Mouse (Mus musculus): ENCODE measurements around the gene Ctc1.
"Not testable (repeated sequence)": the region's sequence is repeated elsewhere in the genome, so short reads cannot be mapped to it uniquely, and the experiment has no call there.

The Ctc1 gene

GRCm38 (mm10) chr11:69015644-69016441 is at the start of gene Ctc1:
Gene Ctc1, plus strand, starts transcription at chr11:69015911.
- peak; percentile 90 for DNase-seq

- DNase-seq = no peak
Observed at GRCm38 (mm10) chr11:68966554-68966953, 49.2 kb upstream of the Ctc1 start.

GRCm38 (mm10) chr11:68967337-68968282 is 48.1 kb upstream of the Ctc1 start, which contains the start of gene Slc25a35:
Gene Slc25a35, plus strand, starts transcription at chr11:68968131.
- peak; percentile 94 for DNase-seq

- DNase-seq = no peak
Observed at GRCm38 (mm10) chr11:68968752-68969151, 47.0 kb upstream of the Ctc1 start.

GRCm38 (mm10) chr11:68970232-68970631 is 45.5 kb upstream of the Ctc1 start:
- peak; percentile 65 for DNase-seq

- DNase-seq = peak; percentile 91
Observed at GRCm38 (mm10) chr11:68973250-68974058, 42.3 kb upstream of the Ctc1 start.

GRCm38 (mm10) chr11:68974059-68974450 is 41.7 kb upstream of the Ctc1 start:
- DNase-seq = no peak

- DNase-seq = no peak
Observed at GRCm38 (mm10) chr11:68975085-68975484, 40.6 kb upstream of the Ctc1 start, which contains the start of gene Rangrf. Gene Rangrf, minus strand, starts transcription at chr11:68975185.

GRCm38 (mm10) chr11:68975601-68976000 is 40.1 kb upstream of the Ctc1 start:
- no peak for DNase-seq

- no peak for DNase-seq
Observed at GRCm38 (mm10) chr11:68979320-68979733, 36.4 kb upstream of the Ctc1 start.

- DNase-seq = no peak
Observed at GRCm38 (mm10) chr11:68980919-68981318, 34.8 kb upstream of the Ctc1 start.

GRCm38 (mm10) chr11:68982639-68983369 is 32.9 kb upstream of the Ctc1 start:
- peak; percentile 87 for DNase-seq

GRCm38 (mm10) chr11:68987365-68987882 is 28.3 kb upstream of the Ctc1 start:
- no peak for DNase-seq

- DNase-seq = no peak
Observed at GRCm38 (mm10) chr11:68988341-68988740, 27.4 kb upstream of the Ctc1 start.

GRCm38 (mm10) chr11:68993122-68993521 is 22.6 kb upstream of the Ctc1 start:
- no peak for DNase-seq

- DNase-seq = no peak
Observed at GRCm38 (mm10) chr11:68994377-68994776, 21.3 kb upstream of the Ctc1 start.

GRCm38 (mm10) chr11:68997080-68997479 is 18.6 kb upstream of the Ctc1 start:
- DNase-seq = no peak

- not testable (repeated sequence) for DNase-seq
Observed at GRCm38 (mm10) chr11:69002782-69003181, 12.9 kb upstream of the Ctc1 start.

- DNase-seq = no peak
Observed at GRCm38 (mm10) chr11:69003592-69003991, 12.1 kb upstream of the Ctc1 start.

- DNase-seq = no peak
Observed at GRCm38 (mm10) chr11:69005193-69005592, 10.5 kb upstream of the Ctc1 start.

- not testable (repeated sequence) for DNase-seq
Observed at GRCm38 (mm10) chr11:69006575-69006974, 9.1 kb upstream of the Ctc1 start.

Data from kidney, adult 9 months (tissue).